Mouse (Mus musculus): Measurements from ENCODE around the gene Cfap300.

The Cfap300 gene

DNA sequence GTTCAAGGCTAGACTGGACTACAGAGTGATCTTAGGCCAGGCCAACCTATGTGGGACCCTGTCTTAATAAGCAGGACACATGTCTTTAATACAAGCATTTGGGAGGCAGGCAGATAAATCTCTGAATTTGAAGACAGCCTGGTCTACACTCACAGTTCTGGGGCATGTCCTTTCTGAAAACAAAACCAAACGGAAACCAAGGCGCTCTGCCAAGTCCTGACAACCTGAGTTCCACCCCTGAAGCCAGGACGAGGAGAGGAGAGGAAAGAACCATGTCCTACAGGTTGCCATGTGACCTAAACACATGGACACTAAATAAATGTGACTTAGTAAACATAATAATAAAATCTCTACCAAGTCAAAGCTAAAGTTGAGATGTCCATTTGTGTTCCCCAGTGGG, 50.0 kb downstream of the Cfap300 start:
- in situ Hi-C loops (cut with MboI; ENCODE audit: low pct_unique_long_range_greater_than_20kb in 1 of 2, low sequenced_read_pairs in 2 of 2, unreplicated experiment in 1 of 2): no loop called here

GRCm38 (mm10) chr9:7990897-7991296, 51.7 kb downstream of the Cfap300 start:
- in situ Hi-C loops (cut with MboI; ENCODE audit: low pct_unique_long_range_greater_than_20kb in 1 of 2, low sequenced_read_pairs in 2 of 2, unreplicated experiment in 1 of 2): no loop called here

GRCm38 (mm10) chr9:7987119-7987518, 55.5 kb downstream of the Cfap300 start:
- in situ Hi-C loops (cut with MboI; ENCODE audit: low pct_unique_long_range_greater_than_20kb in 1 of 2, low sequenced_read_pairs in 2 of 2, unreplicated experiment in 1 of 2): no loop called here

DNA sequence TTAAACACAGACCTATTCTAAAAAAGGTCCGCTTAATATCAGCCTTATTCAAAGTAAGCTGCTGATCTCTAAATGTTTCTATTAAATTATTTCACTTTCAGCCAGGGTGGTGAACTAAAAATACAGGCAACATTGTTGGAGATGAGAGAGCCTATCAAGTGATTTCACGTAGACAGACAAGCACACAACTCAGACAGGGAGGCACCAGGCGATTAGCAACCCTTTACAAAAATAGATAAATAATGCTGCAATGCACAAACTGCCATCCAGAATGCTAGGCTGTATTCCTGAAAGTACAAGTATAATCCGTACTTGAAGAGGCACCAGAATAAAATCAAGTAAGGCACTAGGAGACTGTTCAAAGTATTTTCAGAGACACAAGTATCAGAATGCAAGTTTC, 58.3 kb downstream of the Cfap300 start:
- in situ Hi-C loops (cut with MboI; ENCODE audit: low pct_unique_long_range_greater_than_20kb in 1 of 2, low sequenced_read_pairs in 2 of 2, unreplicated experiment in 1 of 2): no loop called here

DNA sequence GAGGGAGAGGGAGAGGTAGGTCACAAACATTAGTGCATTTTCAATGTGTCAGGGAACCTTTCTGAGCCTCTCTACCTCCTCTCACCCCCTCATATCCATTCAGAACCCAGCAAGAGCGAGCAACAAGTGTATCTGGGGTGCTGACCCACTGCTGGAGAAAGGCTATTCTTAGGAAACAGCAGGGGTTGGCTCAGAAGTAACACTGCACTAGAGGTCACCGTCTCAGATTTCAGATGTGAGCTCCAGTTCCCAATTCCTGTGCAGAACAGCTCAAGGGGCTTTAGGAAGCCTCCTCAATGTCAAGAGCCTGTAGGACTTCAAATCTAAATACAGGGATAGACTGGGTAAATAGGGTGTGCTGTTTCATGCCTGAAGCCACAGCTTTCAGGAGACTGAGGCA, 59.0 kb downstream of the Cfap300 start:
- in situ Hi-C loops (cut with MboI; ENCODE audit: low pct_unique_long_range_greater_than_20kb in 1 of 2, low sequenced_read_pairs in 2 of 2, unreplicated experiment in 1 of 2): no loop called here

- in situ Hi-C loops (cut with MboI; ENCODE audit: low pct_unique_long_range_greater_than_20kb in 1 of 2, low sequenced_read_pairs in 2 of 2, unreplicated experiment in 1 of 2): no loop called here
These were observed 62.5 kb downstream of the Cfap300 start for GRCm38 (mm10) chr9:7980162-7980561.

DNA sequence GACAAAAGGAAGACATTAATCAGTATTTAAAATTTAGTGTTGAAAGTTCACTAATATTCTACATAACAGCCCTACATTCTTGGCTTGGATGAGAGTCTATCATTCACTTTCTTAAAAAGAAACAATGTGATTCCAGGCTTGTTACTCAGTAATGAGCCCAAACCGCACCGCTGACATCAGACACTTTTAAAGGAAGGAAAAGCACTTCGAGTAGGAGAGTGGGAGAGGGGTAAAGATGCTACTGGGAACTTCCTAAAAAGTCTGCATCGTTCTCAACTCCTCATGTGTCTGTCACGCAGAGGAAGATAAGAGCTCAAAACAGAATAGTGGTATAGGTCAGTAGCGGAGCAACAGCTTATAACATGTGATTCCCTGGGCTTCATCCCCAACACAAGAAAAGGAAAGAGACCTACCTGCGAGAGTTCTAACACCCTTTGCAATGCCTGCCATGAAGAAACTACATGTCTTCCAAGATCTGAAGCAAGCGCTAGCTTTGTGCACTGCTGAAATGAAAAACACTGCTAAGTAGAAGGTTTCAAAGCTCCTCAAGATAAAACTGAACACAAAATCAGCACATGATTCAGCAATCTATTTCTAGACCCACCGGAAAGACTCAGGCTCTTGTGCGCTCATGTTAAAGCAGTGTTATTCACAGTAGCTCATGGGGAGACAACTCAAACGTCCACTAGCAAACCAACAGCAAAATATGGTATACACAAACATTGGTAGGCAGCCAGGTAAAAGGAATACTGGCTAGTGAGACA, 63.3 kb downstream of the Cfap300 start:
- in situ Hi-C loops (cut with MboI; ENCODE audit: low pct_unique_long_range_greater_than_20kb in 1 of 2, low sequenced_read_pairs in 2 of 2, unreplicated experiment in 1 of 2): no loop called here

DNA sequence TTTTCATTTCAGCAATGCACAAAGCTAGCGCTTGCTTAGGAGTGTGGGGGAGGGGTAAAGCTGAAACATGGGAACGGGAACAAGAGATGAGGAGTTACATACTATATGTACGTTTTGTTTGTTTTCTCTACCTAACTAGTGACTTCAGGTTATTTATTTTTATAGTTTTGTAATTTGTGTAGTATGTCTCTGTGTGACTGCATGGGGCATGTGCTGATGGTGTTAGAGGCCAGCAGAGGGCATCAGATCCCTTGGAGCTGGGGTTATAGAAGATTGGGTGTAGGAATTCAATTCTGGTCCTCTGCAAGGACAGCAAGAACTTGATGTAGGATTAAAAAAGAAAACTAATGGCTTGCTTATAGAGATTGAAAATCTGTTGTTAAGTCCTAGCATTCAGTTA, 64.1 kb downstream of the Cfap300 start:
- in situ Hi-C loops (cut with MboI; ENCODE audit: low pct_unique_long_range_greater_than_20kb in 1 of 2, low sequenced_read_pairs in 2 of 2, unreplicated experiment in 1 of 2): no loop called here

GRCm38 (mm10) chr9:7977587-7977986, 65.0 kb downstream of the Cfap300 start:
- in situ Hi-C loops (cut with MboI; ENCODE audit: low pct_unique_long_range_greater_than_20kb in 1 of 2, low sequenced_read_pairs in 2 of 2, unreplicated experiment in 1 of 2): no loop called here

GRCm38 (mm10) chr9:7971993-7972392, 70.6 kb downstream of the Cfap300 start:
- in situ Hi-C loops (cut with MboI; ENCODE audit: low pct_unique_long_range_greater_than_20kb in 1 of 2, low sequenced_read_pairs in 2 of 2, unreplicated experiment in 1 of 2): no loop called here

Measured in mouse embryonic stem cell (cell line).